Mouse (Mus musculus): Measurements from ENCODE around the gene Pbrm1. TPM values are rescaled to one million over a fixed set of nuclear protein-coding genes. Genes with fewer than 3 reads are reported as not detected.

Pbrm1 gene
- 121 and 132 TPM in 2 replicates for polyA plus RNA-seq (2015; fragmentation: Nextera tagmentation; extraction: Ambion mirVana)

- Histone ChIP-seq H3K4me2 (replicated peaks) (peak within 1 kb of the TSS; percentile 72), H3K4me3 (replicated peaks) (peak within 1 kb of the TSS; percentile 82), H3K36me3 (peaks cover 39% of the 10 kb centered on the region), H3K9ac (peak within 1 kb of the TSS; percentile 84), H3K4me1 (peaks cover 20% of the 10 kb centered on the region), H3K27ac (replicated peaks) (peak within 1 kb of the TSS; percentile 98), H3K27me3 (no peaks in the 10 kb centered on the region), H3K9me3 (replicated peaks) (no peaks in the 10 kb centered on the region)
- ATAC-seq (ENCODE audit: insufficient number of reproducible peaks, low FRiP score, low TSS enrichment, low read depth) = peak; percentile 97
- WGBS = 0% methylated on average over 38 of the region's 53 CpGs
These were observed at the start of gene Pbrm1, which contains the start of gene Gnl3 for GRCm38 (mm10) chr14:31018860-31019291. Gene Pbrm1 (plus strand): TSS chr14:31019138. Gene Gnl3 (minus strand): TSS chr14:31019152.

DNA sequence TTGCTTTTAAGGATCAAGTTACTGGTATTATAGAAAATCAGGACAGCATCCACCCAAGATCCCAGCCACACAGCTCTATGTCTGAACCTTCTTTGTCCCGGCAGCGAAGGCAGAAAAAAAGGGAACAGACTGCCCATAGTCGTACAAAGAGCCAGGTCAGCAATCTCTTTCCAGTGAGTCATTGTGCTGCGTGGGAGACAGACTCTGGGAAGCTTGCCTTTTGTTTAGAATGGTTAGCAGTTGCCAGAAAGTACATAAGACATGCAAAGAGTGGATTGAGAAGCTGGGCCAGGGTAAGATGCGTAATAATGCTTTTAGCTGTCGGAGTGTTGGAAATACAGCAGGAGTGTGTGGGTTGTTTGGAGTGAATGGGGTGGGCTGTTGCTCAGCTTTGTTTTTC, 44.7 kb upstream of the Pbrm1 start:
- Histone ChIP-seq H3K27ac (replicated peaks) (no peak overlapping the region), H3K9me3 (replicated peaks) (no peaks in the 10 kb centered on the region), H3K4me3 (replicated peaks) (no peak overlapping the region), H3K36me3 (peaks cover 36% of the 10 kb centered on the region), H3K4me1 (no peaks in the 10 kb centered on the region), H3K4me2 (replicated peaks) (no peak overlapping the region), H3K27me3 (no peaks in the 10 kb centered on the region), H3K9ac (no peak overlapping the region)
- WGBS = 66% methylated on average over 6 of the region's 6 CpGs
- ATAC-seq (ENCODE audit: insufficient number of reproducible peaks, low FRiP score, low TSS enrichment, low read depth) = no peak

- WGBS = 84% methylated on average over 3 of the region's 3 CpGs
- Histone ChIP-seq H3K4me1 (no peaks in the 10 kb centered on the region), H3K27me3 (no peaks in the 10 kb centered on the region), H3K4me3 (replicated peaks) (no peak overlapping the region), H3K9me3 (replicated peaks) (no peaks in the 10 kb centered on the region), H3K4me2 (replicated peaks) (no peak overlapping the region), H3K36me3 (peaks cover 31% of the 10 kb centered on the region), H3K9ac (no peak overlapping the region), H3K27ac (replicated peaks) (no peak overlapping the region)
- no peak for ATAC-seq (ENCODE audit: insufficient number of reproducible peaks, low FRiP score, low TSS enrichment, low read depth)
These were observed 42.7 kb upstream of the Pbrm1 start for GRCm38 (mm10) chr14:30976222-30976621.

DNA sequence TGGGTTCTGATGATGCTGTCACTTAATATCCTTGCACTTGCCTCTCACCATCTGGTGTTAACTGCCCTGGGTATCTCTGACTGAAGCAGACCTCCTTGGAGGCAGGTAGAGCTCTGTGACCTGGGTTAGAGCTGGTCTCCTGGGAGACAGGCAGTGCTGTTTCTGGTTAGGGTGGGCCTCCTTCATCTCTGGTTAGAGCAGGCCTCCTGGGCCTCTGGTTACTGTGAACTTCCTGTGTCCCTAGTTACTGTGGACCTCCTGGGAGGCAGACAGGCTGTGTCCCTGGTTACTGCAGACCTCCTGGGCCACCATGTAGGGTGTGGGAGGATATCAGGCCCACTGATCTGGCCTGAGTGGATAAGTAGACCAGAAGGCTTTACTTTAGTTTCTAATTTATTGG, 22.5 kb upstream of the Pbrm1 start:
- Histone ChIP-seq H3K9me3 (replicated peaks) (no peaks in the 10 kb centered on the region), H3K4me1 (peaks cover 7% of the 10 kb centered on the region), H3K36me3 (peaks cover 14% of the 10 kb centered on the region; the same call in 1 of the 2 replicates), H3K9ac (no peak overlapping the region), H3K27ac (replicated peaks) (no peak overlapping the region), H3K27me3 (no peaks in the 10 kb centered on the region), H3K4me2 (replicated peaks) (no peak overlapping the region), H3K4me3 (replicated peaks) (no peak overlapping the region)
- peak; percentile 43 for ATAC-seq (ENCODE audit: insufficient number of reproducible peaks, low FRiP score, low TSS enrichment, low read depth)

DNA sequence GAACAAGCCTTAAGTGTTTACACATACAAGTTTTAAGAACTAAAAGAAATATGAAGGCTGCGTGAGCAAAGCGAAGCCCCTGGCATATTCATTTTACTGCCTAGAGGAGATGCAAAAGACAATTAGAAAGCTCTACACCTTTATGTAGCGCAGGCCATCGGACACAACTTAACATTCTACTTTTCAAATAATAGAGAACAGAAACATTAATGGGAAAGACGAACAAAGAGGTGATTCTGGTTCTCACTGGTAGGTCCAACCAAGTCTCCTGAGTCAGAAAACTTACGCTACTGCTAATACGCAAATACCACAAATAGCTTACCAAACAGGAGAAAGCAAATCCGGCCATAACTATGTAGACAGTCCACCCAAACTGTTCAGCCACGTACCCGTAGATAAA, 18.6 kb upstream of the Pbrm1 start:
- 54% methylated on average over 10 of the region's 10 CpGs for WGBS
- H3K4me1 ChIP-seq = peaks cover 16% of the 10 kb centered on the region
- H3K4me3 ChIP-seq (replicated peaks) = peak overlapping the region; percentile 78
- H3K27me3 ChIP-seq = no peaks in the 10 kb centered on the region
- H3K9me3 ChIP-seq (replicated peaks) = no peaks in the 10 kb centered on the region
- H3K36me3 ChIP-seq = peaks cover 16% of the 10 kb centered on the region; the same call in 1 of the 2 replicates
- H3K9ac ChIP-seq = peak overlapping the region; percentile 88
- peak overlapping the region; percentile 94; the same call in 1 of the 2 replicates for H3K27ac ChIP-seq (replicated peaks)
- H3K4me2 ChIP-seq (replicated peaks) = peak overlapping the region; percentile 74
- no peak for ATAC-seq (ENCODE audit: insufficient number of reproducible peaks, low FRiP score, low TSS enrichment, low read depth)

DNA sequence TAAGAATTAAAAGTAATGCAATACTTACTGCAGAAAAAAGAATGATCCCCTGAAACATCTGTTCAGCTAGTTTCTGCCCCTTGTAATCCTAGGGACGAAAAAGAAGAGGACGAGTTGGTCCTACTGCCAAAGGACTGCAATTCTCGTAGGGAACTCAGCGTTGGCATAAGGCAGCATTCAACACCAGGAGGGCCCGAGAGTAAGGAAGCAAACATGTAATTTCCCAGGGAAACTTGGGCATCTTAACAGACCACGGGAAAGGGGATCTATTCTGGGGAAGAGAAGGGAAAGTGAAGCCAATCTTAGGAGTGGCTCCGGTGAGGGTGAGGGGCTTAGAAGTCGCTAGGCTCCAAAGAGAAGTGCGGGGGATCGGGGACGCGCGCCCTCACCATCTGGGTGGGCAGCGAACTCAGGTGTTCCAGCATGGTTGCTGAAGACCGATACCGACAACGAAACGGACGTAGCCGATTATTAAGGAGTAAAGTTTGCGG, 18.1 kb upstream of the Pbrm1 start:
- Histone ChIP-seq H3K27me3 (no peaks in the 10 kb centered on the region), H3K27ac (replicated peaks) (peak overlapping the region; percentile 94), H3K9me3 (replicated peaks) (no peaks in the 10 kb centered on the region), H3K9ac (peak overlapping the region; percentile 88), H3K4me1 (peaks cover 16% of the 10 kb centered on the region), H3K4me3 (replicated peaks) (peak overlapping the region; percentile 78), H3K4me2 (replicated peaks) (peak overlapping the region; percentile 74), H3K36me3 (peaks cover 16% of the 10 kb centered on the region; the same call in 1 of the 2 replicates)
- WGBS = under 1% methylated on average over 21 of the region's 21 CpGs
- no peak for ATAC-seq (ENCODE audit: insufficient number of reproducible peaks, low FRiP score, low TSS enrichment, low read depth)

DNA sequence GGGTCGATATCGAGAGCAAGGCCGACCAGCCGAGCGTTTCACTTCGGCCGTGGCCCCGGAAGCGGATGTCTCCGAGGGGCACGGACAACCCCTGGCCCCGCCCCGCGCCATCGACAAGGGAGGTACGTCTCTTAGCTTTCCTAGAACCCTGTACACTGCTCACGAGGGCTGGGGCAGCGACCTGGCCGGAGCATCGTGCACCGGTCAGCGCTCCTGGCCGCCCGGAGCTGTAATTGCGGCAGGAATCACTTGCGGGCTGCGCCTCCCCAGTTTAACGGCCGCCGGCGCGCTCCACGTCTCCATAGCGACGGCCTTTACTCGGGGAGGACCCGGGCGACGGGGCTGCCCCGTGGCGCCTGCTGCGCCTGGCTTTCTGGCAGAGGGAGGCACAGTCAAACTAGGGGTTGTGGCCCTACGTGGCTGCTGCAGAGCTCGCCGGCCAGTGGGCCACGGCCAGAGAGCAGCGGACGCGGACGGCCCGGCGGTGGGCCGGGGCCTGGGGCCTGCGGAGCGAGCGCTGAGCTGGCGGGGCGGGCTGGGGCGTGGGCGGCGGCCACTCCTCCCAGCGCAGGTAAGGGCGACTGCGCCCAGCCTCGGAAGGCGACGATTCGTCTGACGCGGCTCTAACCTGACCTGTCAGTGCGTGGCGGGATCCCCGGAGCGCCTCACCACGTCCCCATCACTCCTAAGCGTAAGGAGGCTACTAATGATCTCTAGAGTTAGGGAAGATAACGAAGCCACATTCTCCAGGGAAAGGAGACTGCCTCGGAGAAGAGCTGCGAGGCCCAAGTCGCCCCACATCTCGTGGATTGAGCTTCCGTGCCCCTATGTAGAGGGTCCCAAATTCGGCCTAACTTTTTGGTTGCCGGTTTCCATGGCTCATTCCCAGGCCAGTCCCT, 17.4 kb upstream of the Pbrm1 start, which contains the start of the genes Glt8d1 and Spcs1:
Glt8d1 (plus strand) TSS at position 94 of the 899 bp plus-strand sequence.
Spcs1 (minus strand) TSS at position 366 of the 899 bp plus-strand sequence.
- H3K4me2 ChIP-seq (replicated peaks) = peak within 1 kb of the TSS; percentile 74
- under 1% methylated on average over 84 of the region's 84 CpGs for WGBS

GRCm38 (mm10) chr14:31004527-31004926, 14.4 kb upstream of the Pbrm1 start:
- Histone ChIP-seq H3K9me3 (replicated peaks) (no peaks in the 10 kb centered on the region), H3K27me3 (no peaks in the 10 kb centered on the region), H3K4me1 (peaks cover 16% of the 10 kb centered on the region), H3K36me3 (peaks cover 21% of the 10 kb centered on the region; the same call in 1 of the 2 replicates), H3K4me2 (replicated peaks) (no peak overlapping the region), H3K9ac (no peak overlapping the region), H3K27ac (replicated peaks) (no peak overlapping the region), H3K4me3 (replicated peaks) (no peak overlapping the region)
- 87% methylated on average over 2 of the region's 2 CpGs for WGBS
- no peak for ATAC-seq (ENCODE audit: insufficient number of reproducible peaks, low FRiP score, low TSS enrichment, low read depth)

More for the DNA sequence above, 17.4 kb upstream of the Pbrm1 start, which contains the start of the genes Glt8d1 and Spcs1:
- Histone ChIP-seq H3K4me1 (peaks cover 16% of the 10 kb centered on the region), H3K9me3 (replicated peaks) (no peaks in the 10 kb centered on the region), H3K27ac (replicated peaks) (peak within 1 kb of the TSS; percentile 94), H3K27me3 (no peaks in the 10 kb centered on the region), H3K4me3 (replicated peaks) (peak within 1 kb of the TSS; percentile 78), H3K9ac (peak within 1 kb of the TSS; percentile 88), H3K36me3 (peaks cover 18% of the 10 kb centered on the region; the same call in 1 of the 2 replicates)
- peak; percentile 92 for ATAC-seq (ENCODE audit: insufficient number of reproducible peaks, low FRiP score, low TSS enrichment, low read depth)

- H3K27me3 ChIP-seq = no peaks in the 10 kb centered on the region
- H3K4me3 ChIP-seq (replicated peaks) = no peak overlapping the region
- WGBS = 81% methylated on average over 5 of the region's 5 CpGs
- H3K27ac ChIP-seq (replicated peaks) = no peak overlapping the region
- peaks cover 9% of the 10 kb centered on the region for H3K4me1 ChIP-seq
- no peaks in the 10 kb centered on the region for H3K9me3 ChIP-seq (replicated peaks)
- no peak overlapping the region for H3K4me2 ChIP-seq (replicated peaks)
- H3K9ac ChIP-seq = no peak overlapping the region
- H3K36me3 ChIP-seq = peaks cover 42% of the 10 kb centered on the region
- no peak for ATAC-seq (ENCODE audit: insufficient number of reproducible peaks, low FRiP score, low TSS enrichment, low read depth)
These were observed 12.2 kb upstream of the Pbrm1 start for GRCm38 (mm10) chr14:31006779-31007178.

GRCm38 (mm10) chr14:31011588-31011987, 7.3 kb upstream of the Pbrm1 start:
- H3K27ac ChIP-seq (replicated peaks) = no peak overlapping the region
- peaks cover 85% of the 10 kb centered on the region for H3K36me3 ChIP-seq
- no peak for ATAC-seq (ENCODE audit: insufficient number of reproducible peaks, low FRiP score, low TSS enrichment, low read depth)
- no peaks in the 10 kb centered on the region for H3K27me3 ChIP-seq
- no peaks in the 10 kb centered on the region for H3K4me1 ChIP-seq
- H3K4me3 ChIP-seq (replicated peaks) = no peak overlapping the region
- H3K9ac ChIP-seq = no peak overlapping the region
- H3K4me2 ChIP-seq (replicated peaks) = no peak overlapping the region
- WGBS = 95% methylated on average over 3 of the region's 3 CpGs
- no peaks in the 10 kb centered on the region for H3K9me3 ChIP-seq (replicated peaks)

- H3K9ac ChIP-seq = no peak overlapping the region
- 95% methylated on average over 2 of the region's 2 CpGs for WGBS
- H3K4me2 ChIP-seq (replicated peaks) = no peak overlapping the region
- ATAC-seq (ENCODE audit: insufficient number of reproducible peaks, low FRiP score, low TSS enrichment, low read depth) = no peak
- H3K4me1 ChIP-seq = peaks cover 15% of the 10 kb centered on the region
- H3K36me3 ChIP-seq = peaks cover 81% of the 10 kb centered on the region
- no peak overlapping the region for H3K4me3 ChIP-seq (replicated peaks)
- H3K27me3 ChIP-seq = no peaks in the 10 kb centered on the region
- no peaks in the 10 kb centered on the region for H3K9me3 ChIP-seq (replicated peaks)
- H3K27ac ChIP-seq (replicated peaks) = no peak overlapping the region
These were observed 5.0 kb upstream of the Pbrm1 start for GRCm38 (mm10) chr14:31013928-31014327.

Measured in embryonic facial prominence, embryonic 15.5 days (tissue).